Mouse (Mus musculus) layer of hippocampus, adult 8-10 months (tissue): Measurements from ENCODE around the gene 4930447C04Rik. TPM values are rescaled to one million over a fixed set of nuclear protein-coding genes. Genes with fewer than 3 reads are reported as not detected.
A peak's percentile ranks its signal among the peaks of the same experiment; 100 is the strongest.

ENCODE experiments used
- DNase-seq, 2 experiments: peaks; one replicate each; pipeline ENCODE4 v3.0.0; 2022; ENCODE audit warnings: low spot score in 2 of 2
- total RNA-seq, 4 experiments: library from RNA; stranded (reverse); gene quantifications; 2 replicates each; pipeline ENCODE4 v1.2.4; 2022

Gene 4930447C04Rik
- total RNA-seq = 10 to 100 TPM in 1 of 4 experiments, 1 to 10 TPM in 3; 6.8 to 10.3 (median 6.9) TPM

DNA sequence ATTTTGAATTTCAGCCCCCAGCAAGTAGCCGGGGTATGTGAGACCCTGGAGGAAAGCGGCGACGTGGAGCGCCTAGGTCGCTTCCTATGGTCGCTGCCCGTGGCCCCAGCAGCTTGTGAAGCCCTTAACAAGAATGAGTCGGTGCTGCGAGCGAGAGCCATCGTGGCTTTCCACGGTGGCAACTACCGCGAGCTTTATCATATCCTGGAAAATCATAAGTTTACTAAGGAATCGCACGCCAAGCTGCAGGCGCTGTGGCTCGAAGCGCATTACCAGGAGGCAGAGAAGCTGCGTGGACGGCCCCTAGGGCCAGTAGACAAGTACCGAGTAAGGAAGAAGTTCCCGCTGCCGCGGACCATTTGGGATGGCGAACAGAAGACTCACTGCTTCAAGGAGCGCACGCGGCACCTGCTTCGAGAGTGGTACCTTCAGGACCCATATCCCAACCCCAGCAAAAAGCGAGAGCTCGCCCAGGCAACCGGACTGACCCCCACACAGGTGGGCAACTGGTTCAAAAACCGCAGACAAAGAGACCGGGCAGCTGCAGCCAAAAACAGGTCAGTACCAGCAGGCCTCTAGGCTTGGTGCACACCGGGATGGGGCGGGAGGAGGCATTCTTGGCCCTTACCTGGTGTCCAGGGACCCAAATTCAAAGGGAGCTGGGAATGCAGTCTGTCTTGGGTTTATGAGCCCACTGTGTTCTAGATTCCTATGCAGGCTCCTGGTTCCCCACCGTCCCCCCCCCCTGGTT, at the start of gene 4930447C04Rik:
4930447C04Rik (minus strand) TSS at position 704 of the 751 bp plus-strand sequence.
- no peak for DNase-seq

- no peak for DNase-seq
Measured at GRCm38 (mm10) chr12:72983071-72983857, 42.7 kb upstream of the 4930447C04Rik start.

GRCm38 (mm10) chr12:72982616-72983015, 42.0 kb upstream of the 4930447C04Rik start:
- no peak for DNase-seq

- DNase-seq = no peak
Measured at GRCm38 (mm10) chr12:72979236-72979635, 38.7 kb upstream of the 4930447C04Rik start.

GRCm38 (mm10) chr12:72977851-72978250, 37.3 kb upstream of the 4930447C04Rik start:
- DNase-seq = no peak

- DNase-seq = peak; percentile 31 to 62
Measured at GRCm38 (mm10) chr12:72976718-72977117, 36.1 kb upstream of the 4930447C04Rik start.

- no peak for DNase-seq
Measured at GRCm38 (mm10) chr12:72976172-72976571, 35.6 kb upstream of the 4930447C04Rik start.

DNA sequence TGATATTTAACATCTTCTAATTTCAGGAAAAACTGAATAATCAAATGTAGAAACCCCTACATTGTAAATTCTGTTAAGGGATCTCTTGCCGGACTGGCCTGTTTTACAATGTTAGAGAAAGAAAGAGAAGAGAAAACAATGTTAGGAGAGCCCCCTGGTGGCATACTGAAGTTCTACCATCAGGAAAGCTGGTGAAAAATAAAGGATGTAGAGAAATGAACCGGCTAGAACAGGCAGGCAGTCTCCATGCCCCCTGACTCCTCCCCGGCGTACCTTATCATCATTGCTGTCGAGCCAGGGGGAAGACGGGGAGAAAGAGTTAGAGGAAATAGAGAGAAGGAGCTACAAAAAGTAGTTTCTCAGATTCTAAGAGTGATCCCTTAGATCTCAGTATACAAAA, 32.6 kb upstream of the 4930447C04Rik start:
- peak; percentile 3 to 36 for DNase-seq

- no peak for DNase-seq
Measured at GRCm38 (mm10) chr12:72970620-72971019, 30.0 kb upstream of the 4930447C04Rik start.

DNA sequence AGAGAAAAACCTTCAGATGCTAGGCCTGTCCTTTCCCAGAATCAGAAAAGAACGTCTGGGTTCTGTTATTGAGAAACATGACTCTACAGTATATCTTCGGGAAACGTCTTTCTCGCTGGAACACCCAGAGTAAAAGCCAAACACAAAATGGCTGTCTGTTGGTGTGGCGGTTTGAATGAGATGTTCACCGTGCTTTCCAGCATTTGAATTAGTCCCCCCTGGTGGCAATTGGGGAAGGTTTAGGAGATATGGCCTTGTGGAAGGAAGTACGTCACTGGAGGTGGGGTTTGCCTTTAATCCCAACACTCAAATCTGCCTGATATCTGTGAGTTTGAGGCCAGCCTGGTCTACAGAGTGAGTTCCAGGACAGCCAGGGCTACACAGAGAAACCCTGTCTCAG, 27.0 kb upstream of the 4930447C04Rik start:
- DNase-seq = no peak

DNA sequence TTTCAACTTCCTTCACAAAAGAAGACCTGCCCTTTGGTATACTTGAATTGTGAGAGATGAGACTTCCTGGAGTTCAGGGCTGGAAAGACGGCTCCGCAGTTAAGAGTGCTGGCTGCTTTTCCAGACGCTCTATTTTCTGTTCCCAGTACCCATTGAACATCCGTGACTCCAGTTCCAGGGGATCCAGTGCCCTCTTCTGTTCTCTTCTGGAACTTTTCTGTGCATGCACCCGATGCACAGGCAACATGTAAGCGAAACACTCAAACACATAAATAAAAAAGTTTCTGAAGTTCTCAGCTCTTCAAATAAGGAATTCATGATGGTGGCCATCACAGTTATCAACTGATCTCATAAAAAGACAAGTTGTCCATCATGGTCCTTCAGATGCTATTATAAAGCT, 22.2 kb upstream of the 4930447C04Rik start:
- no peak for DNase-seq

- no peak for DNase-seq
Measured at GRCm38 (mm10) chr12:72958446-72958845, 17.9 kb upstream of the 4930447C04Rik start.

DNA sequence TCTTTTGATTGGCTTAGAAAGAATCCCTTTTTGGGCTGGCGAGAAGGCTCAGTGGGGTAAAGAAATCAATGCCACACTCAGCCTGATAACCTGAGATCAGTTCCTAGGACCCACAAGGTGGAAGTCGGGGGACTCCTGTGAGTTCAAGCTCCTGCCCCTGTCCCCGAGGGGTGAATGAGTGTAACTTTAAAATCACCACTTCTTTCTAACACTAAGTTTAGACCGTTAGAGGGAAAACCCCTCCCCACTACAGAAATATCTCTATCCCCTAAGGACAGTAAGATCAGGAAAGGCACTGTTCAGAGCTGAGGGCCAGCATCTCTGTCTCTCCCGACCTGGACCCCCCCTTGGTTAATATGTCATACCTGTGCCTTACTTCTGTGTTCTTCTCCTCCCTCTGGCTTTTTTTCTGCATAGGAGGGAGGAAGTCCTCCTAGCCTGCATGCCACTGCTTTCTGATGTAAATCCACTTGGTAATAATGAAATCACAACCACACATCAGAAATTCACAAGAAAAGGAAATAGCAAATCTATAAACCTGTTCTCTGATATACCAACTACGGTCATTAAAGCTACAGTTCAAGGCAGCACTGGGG, 17.4 kb upstream of the 4930447C04Rik start:
- DNase-seq = no peak

DNA sequence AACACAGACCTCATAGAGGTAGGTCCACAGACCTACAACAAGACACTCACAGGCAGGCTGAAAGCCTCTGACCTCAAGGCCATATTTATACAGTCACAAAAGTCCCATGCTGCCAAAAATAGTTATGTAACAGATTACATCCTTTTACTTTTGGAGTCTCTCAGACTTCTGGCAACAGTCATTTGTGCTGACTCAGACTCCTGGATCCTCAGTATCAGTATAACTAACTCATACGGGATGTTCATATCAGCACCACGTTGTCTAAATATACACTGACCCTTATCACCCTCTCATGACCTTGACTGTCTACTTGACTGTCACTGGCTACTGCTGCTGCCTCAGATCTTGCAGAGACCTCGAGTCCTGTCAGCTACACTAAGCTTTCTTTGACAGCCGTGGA, 14.3 kb upstream of the 4930447C04Rik start:
- no peak for DNase-seq

- DNase-seq = no peak
Measured at GRCm38 (mm10) chr12:72953858-72954257, 13.3 kb upstream of the 4930447C04Rik start.

DNA sequence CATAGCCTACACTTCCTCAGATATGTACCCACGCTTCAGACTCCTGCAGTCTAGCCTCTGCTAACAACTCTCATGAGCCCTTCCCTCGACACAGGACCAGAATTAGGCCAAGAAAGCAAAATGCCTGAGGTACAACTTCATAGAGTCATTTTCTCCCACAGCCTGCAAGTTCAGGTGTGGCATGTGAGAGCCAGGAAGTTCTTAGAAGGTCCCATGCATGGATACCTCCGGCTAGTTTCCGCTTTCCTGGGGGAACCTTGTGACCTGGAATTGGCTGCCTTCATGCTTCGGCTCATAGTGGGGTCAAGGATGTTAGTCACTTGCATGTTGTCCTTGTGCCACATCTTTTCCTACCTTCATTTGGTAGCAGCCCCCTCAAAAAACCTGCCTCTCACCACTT, 12.5 kb upstream of the 4930447C04Rik start:
- DNase-seq = no peak

- DNase-seq = no peak
Measured at GRCm38 (mm10) chr12:72947335-72947734, 6.8 kb upstream of the 4930447C04Rik start.

DNA sequence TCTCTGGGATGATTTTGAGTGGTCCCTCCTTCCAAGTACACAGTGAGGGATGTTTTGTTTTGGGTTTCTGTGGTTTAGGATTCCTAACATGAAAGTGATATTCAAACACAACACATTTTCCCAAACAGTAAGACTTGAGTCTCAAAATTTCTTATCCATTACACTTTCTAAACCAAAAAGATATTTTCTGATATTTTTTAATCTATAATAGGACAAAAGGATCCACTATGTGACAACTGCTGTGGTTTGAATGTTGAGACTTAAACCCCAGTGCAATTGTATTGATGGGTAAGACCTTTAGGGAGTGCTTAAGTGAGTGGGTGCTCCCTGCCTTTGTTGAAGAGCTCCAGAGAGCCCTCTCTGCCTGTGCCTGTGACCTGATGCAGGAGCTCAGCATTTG, 6.2 kb upstream of the 4930447C04Rik start:
- DNase-seq = no peak

DNA sequence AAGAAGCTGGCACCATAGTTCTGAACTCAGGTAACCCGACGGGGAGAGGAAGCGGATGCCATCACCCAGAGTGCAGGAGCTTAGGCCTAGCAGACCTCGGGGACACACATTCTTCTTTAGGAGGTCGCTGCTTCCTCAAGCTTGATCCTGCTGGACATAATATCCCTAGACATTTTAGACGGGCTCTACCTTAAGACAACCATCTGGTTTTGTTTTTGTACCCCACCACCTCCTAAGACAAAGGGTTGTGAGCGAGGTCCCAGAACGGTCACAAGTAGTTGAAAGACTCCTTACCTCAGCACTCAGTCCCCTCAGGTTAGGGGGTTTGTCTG, 5.5 kb upstream of the 4930447C04Rik start:
- no peak for DNase-seq

DNA sequence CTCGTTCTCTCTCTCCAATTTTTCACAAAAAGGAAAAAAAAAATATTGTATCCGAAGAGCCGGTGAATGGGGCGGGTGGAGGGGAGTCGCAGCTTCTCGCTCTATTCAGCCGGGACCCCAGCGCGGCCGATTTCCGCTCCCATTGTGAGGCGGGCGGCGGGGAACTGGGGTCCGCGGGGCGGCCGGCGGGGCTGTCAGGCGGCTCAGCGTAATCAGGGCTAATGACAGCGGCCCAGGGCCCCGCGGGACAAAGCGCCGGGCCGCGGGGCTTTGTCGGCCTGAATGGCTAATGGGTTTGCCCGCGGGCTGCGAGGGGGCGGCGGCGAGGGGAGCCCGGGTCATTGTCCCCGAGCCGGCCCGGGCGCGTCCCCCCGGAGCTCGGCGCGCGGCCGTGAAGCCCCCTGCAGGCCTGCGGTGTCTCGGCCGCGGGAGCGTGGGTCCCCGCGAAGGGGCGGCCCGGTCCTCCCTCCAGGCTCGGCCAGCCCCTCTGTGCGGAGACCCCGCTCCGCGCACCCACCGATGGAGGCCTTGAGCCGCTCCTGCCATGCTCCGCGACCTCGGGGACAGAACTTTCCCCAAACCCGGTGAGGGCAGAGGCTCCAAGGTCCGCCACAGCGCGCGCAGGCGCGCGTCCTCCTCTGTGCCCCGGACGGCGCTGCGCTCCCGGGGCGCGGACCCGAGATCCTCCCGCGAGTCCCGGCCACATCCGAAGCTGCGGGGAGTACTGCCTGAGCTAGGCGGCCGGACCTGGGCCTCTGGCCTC, 4.9 kb upstream of the 4930447C04Rik start:
- no peak for DNase-seq

DNA sequence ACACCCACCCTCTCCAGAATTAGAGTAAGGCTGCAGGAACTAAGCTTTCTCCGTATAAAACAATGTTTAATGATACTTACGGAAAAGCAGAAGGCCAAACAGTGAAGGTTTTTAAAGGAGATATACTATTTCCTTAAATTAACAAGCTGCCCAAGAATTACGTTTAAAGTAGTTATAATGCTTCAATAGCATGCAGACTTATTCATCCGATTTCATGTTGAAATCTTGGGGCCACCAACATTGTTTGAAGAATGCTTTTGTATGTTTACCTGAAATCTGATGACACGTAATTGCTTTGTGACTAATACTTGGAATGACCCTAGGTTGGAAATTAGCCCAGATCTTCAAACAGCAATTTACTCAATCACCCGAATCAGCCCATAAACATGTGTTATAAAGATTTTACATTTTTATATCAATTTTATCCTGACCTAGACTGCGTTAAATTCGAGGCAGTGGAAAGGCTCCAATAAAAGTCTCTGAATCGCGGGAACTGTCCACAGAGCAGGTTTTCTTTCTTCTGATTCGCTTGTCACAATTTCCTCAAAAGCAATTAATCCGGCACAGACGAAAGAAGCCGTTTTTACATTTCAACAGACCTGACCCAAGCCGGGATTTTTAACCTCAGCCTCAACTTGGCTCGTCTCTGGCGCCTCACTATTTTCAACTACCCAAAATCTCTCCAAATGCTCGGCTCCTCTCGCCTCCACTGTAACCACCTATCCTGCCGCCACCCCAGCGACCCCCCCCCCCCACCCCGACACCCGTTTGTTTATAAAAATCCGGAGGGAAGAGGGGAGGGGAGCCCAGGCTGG, 4.0 kb upstream of the 4930447C04Rik start:
- no peak for DNase-seq
